Mouse (Mus musculus) frontal cortex, postnatal 25 days (tissue): ENCODE measurements around the gene Mmd2.

Experiments used
- DNase-seq, 2 experiments: peaks; one replicate each; pipeline ENCODE4 v3.0.0; 2022; ENCODE audit warnings: low spot score in 2 of 2

The Mmd2 gene

GRCm38 (mm10) chr5:142547066-142547465 is 61.5 kb downstream of the Mmd2 start:
- DNase-seq, result no peak

- DNase-seq, result no peak
Observed at GRCm38 (mm10) chr5:142546344-142546743, 62.3 kb downstream of the Mmd2 start.

- DNase-seq, result no peak
Observed at GRCm38 (mm10) chr5:142545014-142545795, 63.4 kb downstream of the Mmd2 start.

- no peak for DNase-seq
Observed at GRCm38 (mm10) chr5:142537286-142537685, 71.3 kb downstream of the Mmd2 start.

GRCm38 (mm10) chr5:142535388-142535787 is 73.2 kb downstream of the Mmd2 start:
- DNase-seq, result no peak

- no peak for DNase-seq
Observed at GRCm38 (mm10) chr5:142529915-142530314, 78.7 kb downstream of the Mmd2 start, which contains the start of gene Papolb. Gene Papolb (minus strand): TSS chr5:142530076.

- no peak for DNase-seq
Observed at GRCm38 (mm10) chr5:142524711-142525464, 83.7 kb downstream of the Mmd2 start.

GRCm38 (mm10) chr5:142521195-142521866 is 87.3 kb downstream of the Mmd2 start:
- DNase-seq, result no peak

GRCm38 (mm10) chr5:142520360-142520759 is 88.2 kb downstream of the Mmd2 start:
- no peak for DNase-seq

- no peak for DNase-seq
Observed at GRCm38 (mm10) chr5:142518973-142519372, 89.6 kb downstream of the Mmd2 start.
